Comparison of ENCODE assay signal across 9 mouse cellular contexts in genomic region chr1:153185828-153186803, GRCm38 (mm10). TPM values are rescaled to one million over a fixed set of nuclear protein-coding genes. Genes with fewer than 3 reads are reported as not detected.
DNase-seq lines count a peak whose midpoint lies in the region; ATAC-seq lines count a peak whose summit lies in the region.
"Had no signal": no experiment of that assay in that cellular context is flagged by ENCODE, and none has a peak within 500 bp of the region (broad histone marks: within the 10 kb centered on the region; RNA-seq: fewer than 3 reads in every experiment).

TSS of gene Lamc2 (minus strand) at chr1:153186447.

- peak within 1 kb of the TSS; percentile 87 for H3K4me2 ChIP-seq in heart, embryonic 13.5 days

- H3K9ac ChIP-seq in heart, embryonic 13.5 days: peak within 1 kb of the TSS; percentile 85

- peak within 1 kb of the TSS; percentile 59 for H3K4me3 ChIP-seq in heart, embryonic 13.5 days

- H3K4me1 ChIP-seq in heart, embryonic 13.5 days: peaks cover 34% of the 10 kb centered on the region

- peaks cover 12% of the 10 kb centered on the region; the same call in 1 of the 2 replicates for H3K27me3 ChIP-seq in heart, embryonic 13.5 days (replicated peaks)
- H3K27me3 ChIP-seq: CH12.LX had no signal

- peak; percentile 59; the same call in 1 of the 2 replicates for ATAC-seq in heart, embryonic 13.5 days (ENCODE audit: extremely low read depth, insufficient number of reproducible peaks, low FRiP score, low TSS enrichment)
- no peak for ATAC-seq in erythroblast, adult 5-6 weeks (replicated peaks; ENCODE audit: low FRiP score, poor library complexity, severe bottlenecking)

- no peaks in the 10 kb centered on the region for H3K36me3 ChIP-seq in heart, embryonic 13.5 days

- no peak within 1 kb of the TSS for H3K27ac ChIP-seq in heart, embryonic 13.5 days (replicated peaks)

- WGBS in heart, embryonic 13.5 days: 7% methylated on average over 38 of the region's 46 CpGs

- H3K9me3 ChIP-seq in heart, embryonic 13.5 days: no peaks in the 10 kb centered on the region

- DNase-seq in heart, adult 11 months: peak; percentile 85
- DNase-seq in heart, adult 9 months (ENCODE audit: low spot score in 2 of 2): no peak
- peak; percentile 32 for DNase-seq in cerebellum, adult 8-10 months
- DNase-seq in kidney, postnatal 14 days: peak; percentile 51
- peak; percentile 59 for DNase-seq in lung, postnatal 25 days (ENCODE audit: low spot score)
- DNase-seq in thymus, postnatal 0 days (ENCODE audit: low spot score): peak; percentile 15

RNA-seq across cellular contexts. Expression of gene Lamc2, which starts in this region (rescaled TPM):
- polyA plus RNA-seq in heart, embryonic 13.5 days (2015; fragmentation: Nextera tagmentation; extraction: Ambion mirVana): 10.0 and 10.4 TPM in 2 replicates
- polyA plus RNA-seq in thymus, postnatal 0 days (2015; fragmentation: Nextera tagmentation; extraction: Ambion mirVana): 12.2 and 14.7 TPM in 2 replicates
- not detected in 2 replicates for total RNA-seq in erythroblast, adult 5-6 weeks (2015; ENCODE audit: low replicate concordance)
- total RNA-seq in erythroblast, adult 5-6 weeks (2017; ENCODE audit: low replicate concordance): not detected in 2 replicates

Comparison
In these comparisons a context has a peak if more than half of its experiments do, and no peak if none do; other contexts are left out.
1. DNase-seq: peak in heart, adult 11 months (single experiment), cerebellum, adult 8-10 months (single experiment), kidney, postnatal 14 days (single experiment), lung, postnatal 25 days (single experiment) and thymus, postnatal 0 days (single experiment); none in heart, adult 9 months (0 of 2).